Mouse (Mus musculus): ENCODE results near the gene Cdc16. TPM values are rescaled to one million over a fixed set of nuclear protein-coding genes. Genes with fewer than 3 reads are reported as not detected.

The Cdc16 gene
- polyA plus RNA-seq, 1 experiment: 80.5 TPM

DNA sequence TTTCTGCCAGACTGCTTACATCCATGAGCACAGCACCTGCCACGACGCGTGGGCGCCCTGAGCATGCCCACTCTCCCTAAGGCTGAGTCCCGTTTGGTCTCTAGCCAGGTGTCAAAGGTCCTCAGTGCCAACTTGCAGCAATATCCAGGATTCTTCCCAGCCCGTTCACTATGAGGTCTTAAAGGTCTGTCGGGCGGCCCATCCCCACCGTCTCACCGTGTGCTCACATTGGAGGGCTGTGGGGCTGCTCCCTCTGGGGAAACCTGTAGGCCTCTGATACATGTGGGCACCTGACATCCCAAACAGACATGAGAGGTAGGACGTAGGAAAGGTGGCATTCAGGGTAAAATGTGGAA is 36.2 kb downstream of the Cdc16 start:
- Histone ChIP-seq H3K9me3 (replicated peaks; ENCODE audit: control insufficient read depth, insufficient read depth, low read length, poor library complexity, severe bottlenecking) (no peaks in the 10 kb centered on the region), H3K4me3 (ENCODE audit: low read depth, low read length) (no peak overlapping the region), H3K4me1 (ENCODE audit: control insufficient read depth, insufficient read depth, low read length) (no peaks in the 10 kb centered on the region), H3K36me3 (ENCODE audit: control insufficient read depth, insufficient read depth, low read length, poor library complexity, severe bottlenecking) (peaks cover 31% of the 10 kb centered on the region), H3K9ac (ENCODE audit: low read depth, poor library complexity, severe bottlenecking) (no peak overlapping the region), H3K27ac (ENCODE audit: insufficient read depth, low read length) (no peak overlapping the region), H3K27me3 (ENCODE audit: control insufficient read depth, insufficient read depth, low read length, poor library complexity, severe bottlenecking) (no peaks in the 10 kb centered on the region)
- TF ChIP-seq POLR2A (IDR thresholded peaks at IDR 0.05; ENCODE audit: insufficient read depth, low read length) (no peak), CTCF (IDR thresholded peaks at IDR 0.05; ENCODE audit: low read depth, low read length) (no peak), EP300 (IDR thresholded peaks at IDR 0.05; ENCODE audit: insufficient read depth, low read depth, low read length) (no peak)

DNA sequence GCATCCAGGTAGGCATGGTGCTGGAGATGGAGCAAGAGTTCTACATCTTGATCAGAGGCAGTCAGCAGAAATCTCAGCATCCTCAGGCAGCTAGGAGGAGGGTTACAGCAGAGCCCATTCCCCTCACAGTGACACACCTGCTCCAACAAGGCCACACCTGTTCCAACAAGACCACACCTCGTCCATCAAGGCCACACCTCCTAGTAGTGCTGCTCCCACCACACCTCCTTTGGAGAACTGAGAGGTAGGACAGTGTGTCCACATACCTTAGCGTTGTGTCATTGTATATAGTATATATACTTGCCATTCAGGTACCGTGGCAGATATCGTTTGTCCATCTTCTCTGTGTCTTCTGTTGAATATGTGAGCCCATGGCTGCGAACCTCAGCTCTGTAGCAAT is 40.2 kb downstream of the Cdc16 start:
- Histone ChIP-seq H3K4me3 (ENCODE audit: low read depth, low read length) (no peak overlapping the region), H3K36me3 (ENCODE audit: control insufficient read depth, insufficient read depth, low read length, poor library complexity, severe bottlenecking) (peaks cover 22% of the 10 kb centered on the region), H3K27ac (ENCODE audit: insufficient read depth, low read length) (no peak overlapping the region), H3K27me3 (ENCODE audit: control insufficient read depth, insufficient read depth, low read length, poor library complexity, severe bottlenecking) (no peaks in the 10 kb centered on the region), H3K4me1 (ENCODE audit: control insufficient read depth, insufficient read depth, low read length) (no peaks in the 10 kb centered on the region), H3K9ac (ENCODE audit: low read depth, poor library complexity, severe bottlenecking) (no peak overlapping the region), H3K9me3 (replicated peaks; ENCODE audit: control insufficient read depth, insufficient read depth, low read length, poor library complexity, severe bottlenecking) (no peaks in the 10 kb centered on the region)
- TF ChIP-seq EP300 (IDR thresholded peaks at IDR 0.05; ENCODE audit: insufficient read depth, low read depth, low read length): no peak

DNA sequence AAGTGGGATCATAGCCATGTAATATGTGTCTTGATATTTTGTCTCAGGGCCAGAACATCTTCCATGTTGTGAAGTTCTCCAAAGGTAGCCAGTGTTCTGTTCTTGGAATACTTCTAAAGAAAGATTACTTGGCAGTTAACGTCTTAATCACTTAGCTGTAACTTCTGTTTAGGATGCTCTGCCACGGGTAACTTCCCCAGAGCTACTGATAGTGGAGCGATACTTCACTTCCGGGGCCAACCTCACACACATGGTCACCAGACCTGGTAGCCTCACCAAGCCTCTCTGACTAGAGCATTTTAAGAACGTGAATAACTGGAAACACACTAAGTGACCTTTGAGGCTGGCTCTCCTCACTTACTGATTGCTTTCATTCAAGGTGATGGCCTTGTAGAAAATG is 42.1 kb downstream of the Cdc16 start:
- no peak overlapping the region for H3K9ac ChIP-seq (ENCODE audit: low read depth, poor library complexity, severe bottlenecking)
- H3K4me1 ChIP-seq (ENCODE audit: control insufficient read depth, insufficient read depth, low read length): no peaks in the 10 kb centered on the region
- peaks cover 22% of the 10 kb centered on the region for H3K36me3 ChIP-seq (ENCODE audit: control insufficient read depth, insufficient read depth, low read length, poor library complexity, severe bottlenecking)
- no peaks in the 10 kb centered on the region; the same call in 1 of the 2 replicates for H3K27me3 ChIP-seq (ENCODE audit: control insufficient read depth, insufficient read depth, low read length, poor library complexity, severe bottlenecking)
- no peak overlapping the region for H3K4me3 ChIP-seq (ENCODE audit: low read depth, low read length)
- no peaks in the 10 kb centered on the region for H3K9me3 ChIP-seq (replicated peaks; ENCODE audit: control insufficient read depth, insufficient read depth, low read length, poor library complexity, severe bottlenecking)
- TF ChIP-seq EP300 (IDR thresholded peaks at IDR 0.05; ENCODE audit: insufficient read depth, low read depth, low read length): no peak
- TF ChIP-seq CTCF (IDR thresholded peaks at IDR 0.05; ENCODE audit: low read depth, low read length): no peak
- TF ChIP-seq POLR2A (IDR thresholded peaks at IDR 0.05; ENCODE audit: insufficient read depth, low read length): no peak
- no peak overlapping the region for H3K27ac ChIP-seq (ENCODE audit: insufficient read depth, low read length)

DNA sequence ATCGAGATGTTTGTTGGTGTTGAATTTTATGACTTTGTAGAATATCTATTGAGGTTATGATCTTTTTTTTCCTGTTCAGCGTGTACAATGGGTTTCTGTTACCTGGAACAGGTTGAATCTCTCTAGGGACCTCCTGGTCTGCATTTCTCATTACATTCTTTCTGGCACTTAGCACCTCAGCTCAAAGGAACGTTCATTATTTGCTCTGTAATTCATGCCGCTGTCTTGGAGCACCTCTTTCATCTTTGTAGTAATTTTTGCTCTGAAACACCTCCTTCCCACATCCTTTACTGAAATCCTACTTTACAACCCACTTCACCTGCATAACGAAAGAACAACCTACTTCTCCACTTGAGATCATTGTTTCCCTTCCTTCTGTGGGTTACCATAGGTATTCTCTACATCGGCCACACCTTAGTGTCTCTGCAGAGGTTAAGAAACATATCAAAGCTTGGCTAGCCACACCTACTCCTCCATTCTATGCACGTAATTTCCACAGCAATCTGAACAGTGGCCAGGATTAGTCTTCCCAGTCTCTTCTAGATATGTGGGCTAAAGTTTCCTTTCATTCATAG is 71.2 kb downstream of the Cdc16 start:
- Histone ChIP-seq H3K9me3 (replicated peaks; ENCODE audit: control insufficient read depth, insufficient read depth, low read length, poor library complexity, severe bottlenecking) (no peaks in the 10 kb centered on the region), H3K27ac (ENCODE audit: insufficient read depth, low read length) (no peak overlapping the region), H3K4me3 (ENCODE audit: low read depth, low read length) (no peak overlapping the region), H3K9ac (ENCODE audit: low read depth, poor library complexity, severe bottlenecking) (no peak overlapping the region), H3K27me3 (ENCODE audit: control insufficient read depth, insufficient read depth, low read length, poor library complexity, severe bottlenecking) (no peaks in the 10 kb centered on the region), H3K36me3 (ENCODE audit: control insufficient read depth, insufficient read depth, low read length, poor library complexity, severe bottlenecking) (no peaks in the 10 kb centered on the region), H3K4me1 (ENCODE audit: control insufficient read depth, insufficient read depth, low read length) (no peaks in the 10 kb centered on the region)
- TF ChIP-seq POLR2A (IDR thresholded peaks at IDR 0.05; ENCODE audit: insufficient read depth, low read length) (no peak), EP300 (IDR thresholded peaks at IDR 0.05; ENCODE audit: insufficient read depth, low read depth, low read length) (no peak), CTCF (IDR thresholded peaks at IDR 0.05; ENCODE audit: low read depth, low read length) (no peak)

Other genes with a start within 250 kb of the Cdc16 start
- not detected in 2 replicates for gene 1700029H14Rik, start 195.2 kb upstream of the Cdc16 start, polyA plus RNA-seq (2011; ENCODE audit: insufficient read depth, insufficient read length, low read depth, missing spikeins)
- 7.4 and 14.5 TPM in 2 replicates for gene Rasa3, start 80.1 kb upstream of the Cdc16 start, polyA plus RNA-seq (2011; ENCODE audit: insufficient read depth, insufficient read length, low read depth, missing spikeins)
- not detected in 2 replicates for gene Cfap97d2, start 51.8 kb upstream of the Cdc16 start, polyA plus RNA-seq (2011; ENCODE audit: insufficient read depth, insufficient read length, low read depth, missing spikeins)
- 23.1 and 24.4 TPM in 2 replicates for gene Upf3a, start 27.9 kb downstream of the Cdc16 start, polyA plus RNA-seq (2011; ENCODE audit: insufficient read depth, insufficient read length, low read depth, missing spikeins)
- 0.28 TPM in 1 of 2 replicates, not detected in the other for gene AF366264, start 80.7 kb downstream of the Cdc16 start, polyA plus RNA-seq (2011; ENCODE audit: insufficient read depth, insufficient read length, low read depth, missing spikeins)
- 34.5 and 35.6 TPM in 2 replicates for gene Champ1, start 112.0 kb downstream of the Cdc16 start, polyA plus RNA-seq (2011; ENCODE audit: insufficient read depth, insufficient read length, low read depth, missing spikeins)
- 34.9 and 39.3 TPM in 2 replicates for gene Coprs, start 132.6 kb downstream of the Cdc16 start, polyA plus RNA-seq (2011; ENCODE audit: insufficient read depth, insufficient read length, low read depth, missing spikeins)